Mouse (Mus musculus): Measurements from ENCODE around the gene Nat9.

Gene Nat9

GRCm38 (mm10) chr11:115160883-115161577 lies 26.6 kb downstream of the Nat9 start:
- H3K36me3 ChIP-seq (ENCODE audit: control insufficient read depth, insufficient read depth, low read length, poor library complexity, severe bottlenecking): no peaks in the 10 kb centered on the region
- peak; percentile 84 for DNase-seq (ENCODE audit: low read depth, low spot score)

DNA sequence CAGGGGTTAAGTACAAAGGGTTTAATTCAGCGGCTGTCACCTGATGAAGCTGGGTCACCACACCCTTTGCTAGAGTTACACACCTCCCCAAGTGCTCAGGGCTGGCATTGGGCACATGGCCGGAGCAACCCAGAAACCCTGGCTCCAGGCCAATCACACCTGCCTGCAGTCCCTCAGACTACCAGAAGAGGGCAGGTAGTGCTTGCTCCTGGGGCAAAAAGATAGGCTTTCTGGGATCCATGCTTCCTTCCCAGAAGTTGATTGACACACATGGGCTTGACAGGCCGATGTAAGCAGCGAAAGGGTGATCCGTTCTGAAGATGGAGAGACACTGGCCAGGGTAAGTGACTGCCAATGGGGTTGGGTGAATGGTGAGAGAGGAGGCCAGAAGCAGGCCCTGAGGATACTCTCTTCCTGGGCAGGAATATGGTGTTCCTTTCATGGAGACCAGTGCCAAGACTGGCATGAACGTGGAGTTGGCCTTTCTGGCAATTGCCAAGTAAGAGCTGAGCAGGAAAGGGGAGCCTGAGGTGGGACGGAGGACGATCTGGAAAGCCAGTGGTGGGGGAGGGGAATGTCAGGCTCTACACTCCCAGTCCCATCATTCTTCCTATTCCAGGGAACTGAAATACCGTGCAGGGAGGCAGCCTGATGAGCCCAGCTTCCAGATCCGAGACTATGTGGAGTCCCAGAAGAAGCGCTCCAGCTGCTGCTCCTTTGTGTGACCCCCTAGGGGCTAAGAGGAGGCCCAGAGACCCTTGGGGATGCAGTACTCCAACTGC lies 27.5 kb downstream of the Nat9 start:
- Histone ChIP-seq H3K27me3 (ENCODE audit: control insufficient read depth, insufficient read depth, low read length, poor library complexity, severe bottlenecking) (no peaks in the 10 kb centered on the region), H3K36me3 (ENCODE audit: control insufficient read depth, insufficient read depth, low read length, poor library complexity, severe bottlenecking) (no peaks in the 10 kb centered on the region)
- DNase-seq (ENCODE audit: low read depth, low spot score): peak; percentile 80

More at GRCm38 (mm10) chr11:115160883-115161577, 26.6 kb downstream of the Nat9 start:
- no peaks in the 10 kb centered on the region for H3K27me3 ChIP-seq (ENCODE audit: control insufficient read depth, insufficient read depth, low read length, poor library complexity, severe bottlenecking)

DNA sequence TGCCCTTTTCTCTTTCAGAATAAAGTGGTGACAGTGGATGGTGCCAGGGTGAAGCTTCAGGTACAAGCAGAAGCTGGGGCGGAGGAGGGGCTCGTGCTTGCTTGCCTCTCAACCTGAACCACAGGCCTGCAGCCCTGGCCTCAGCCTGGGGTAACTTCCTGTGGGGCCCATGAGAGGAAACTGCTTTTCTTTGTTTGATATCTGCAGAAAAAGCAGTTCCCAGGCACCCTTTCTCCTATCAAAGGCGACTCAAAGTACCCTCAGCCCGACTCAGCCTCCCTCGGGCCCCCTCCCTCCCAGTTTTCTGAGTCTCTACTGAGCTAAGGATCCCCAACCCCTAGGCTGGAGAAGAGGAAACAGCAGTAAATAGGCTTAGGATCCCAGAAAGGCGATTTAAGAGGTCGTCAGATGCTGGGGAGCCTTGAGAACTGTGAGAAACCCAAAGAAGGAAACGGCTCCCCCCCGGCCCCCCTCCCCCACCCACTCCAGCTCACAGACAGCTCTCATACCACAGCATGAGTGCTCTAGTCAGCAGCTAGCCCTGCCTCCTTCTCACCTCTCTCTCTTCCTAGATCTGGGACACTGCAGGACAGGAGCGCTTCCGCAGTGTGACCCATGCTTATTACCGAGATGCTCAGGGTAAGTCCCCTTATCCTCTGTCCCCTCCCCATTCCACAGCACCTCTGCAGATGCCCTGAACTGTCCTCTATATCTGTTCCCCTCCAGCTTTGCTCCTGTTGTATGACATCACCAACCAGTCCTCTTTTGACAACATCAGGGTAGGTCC lies 29.5 kb downstream of the Nat9 start:
- Histone ChIP-seq H3K27me3 (ENCODE audit: control insufficient read depth, insufficient read depth, low read length, poor library complexity, severe bottlenecking) (no peaks in the 10 kb centered on the region), H3K36me3 (ENCODE audit: control insufficient read depth, insufficient read depth, low read length, poor library complexity, severe bottlenecking) (no peaks in the 10 kb centered on the region)
- DNase-seq (ENCODE audit: low read depth, low spot score): peak; percentile 50

DNA sequence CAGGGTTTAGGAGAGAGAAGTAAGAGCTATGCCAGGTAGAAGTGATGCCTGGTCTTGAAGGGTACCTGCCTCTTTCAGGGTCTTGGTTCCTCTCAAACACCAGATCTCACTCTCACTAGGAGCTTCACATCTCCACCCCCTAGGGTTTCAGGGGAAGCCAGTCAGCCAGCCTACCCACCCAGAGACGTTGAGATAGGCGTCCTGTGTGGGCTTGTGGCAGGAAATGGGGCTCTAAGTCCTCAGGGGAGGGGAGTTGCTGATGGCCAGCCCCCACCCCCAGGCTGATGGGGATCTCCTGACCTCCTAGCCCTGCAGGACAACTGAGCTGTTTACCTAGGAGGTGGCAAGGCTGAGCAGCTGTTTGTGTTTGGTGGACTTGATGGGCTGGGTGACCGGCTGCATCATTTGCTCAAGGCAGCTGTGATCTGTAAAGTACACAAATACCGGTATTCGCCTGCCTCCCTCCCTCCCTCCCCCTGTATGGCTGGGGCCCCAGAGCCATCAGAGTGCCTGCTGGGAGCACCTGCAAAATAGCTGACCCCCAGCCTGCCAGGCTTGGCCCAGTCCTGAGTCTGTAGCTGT lies 32.5 kb downstream of the Nat9 start:
- DNase-seq (ENCODE audit: low read depth, low spot score): no peak
- no peaks in the 10 kb centered on the region for H3K36me3 ChIP-seq (ENCODE audit: control insufficient read depth, insufficient read depth, low read length, poor library complexity, severe bottlenecking)
- H3K27me3 ChIP-seq (ENCODE audit: control insufficient read depth, insufficient read depth, low read length, poor library complexity, severe bottlenecking): no peaks in the 10 kb centered on the region

GRCm38 (mm10) chr11:115153699-115154292 lies 33.9 kb downstream of the Nat9 start:
- Histone ChIP-seq H3K27me3 (ENCODE audit: control insufficient read depth, insufficient read depth, low read length, poor library complexity, severe bottlenecking) (no peaks in the 10 kb centered on the region), H3K36me3 (ENCODE audit: control insufficient read depth, insufficient read depth, low read length, poor library complexity, severe bottlenecking) (no peaks in the 10 kb centered on the region)
- DNase-seq (ENCODE audit: low read depth, low spot score): peak; percentile 94

GRCm38 (mm10) chr11:115153088-115153487 lies 34.6 kb downstream of the Nat9 start:
- H3K27me3 ChIP-seq (ENCODE audit: control insufficient read depth, insufficient read depth, low read length, poor library complexity, severe bottlenecking): no peaks in the 10 kb centered on the region
- DNase-seq (ENCODE audit: low read depth, low spot score): no peak
- H3K36me3 ChIP-seq (ENCODE audit: control insufficient read depth, insufficient read depth, low read length, poor library complexity, severe bottlenecking): no peaks in the 10 kb centered on the region

- DNase-seq (ENCODE audit: low read depth, low spot score): no peak
- H3K27me3 ChIP-seq (ENCODE audit: control insufficient read depth, insufficient read depth, low read length, poor library complexity, severe bottlenecking): no peaks in the 10 kb centered on the region
Observed at GRCm38 (mm10) chr11:115151755-115152429, 35.8 kb downstream of the Nat9 start.

GRCm38 (mm10) chr11:115150741-115151254 lies 36.9 kb downstream of the Nat9 start:
- Histone ChIP-seq H3K36me3 (ENCODE audit: control insufficient read depth, insufficient read depth, low read length, poor library complexity, severe bottlenecking) (no peaks in the 10 kb centered on the region), H3K27me3 (ENCODE audit: control insufficient read depth, insufficient read depth, low read length, poor library complexity, severe bottlenecking) (no peaks in the 10 kb centered on the region)
- peak; percentile 67 for DNase-seq (ENCODE audit: low read depth, low spot score)

More at GRCm38 (mm10) chr11:115151755-115152429, 35.8 kb downstream of the Nat9 start:
- no peaks in the 10 kb centered on the region for H3K36me3 ChIP-seq (ENCODE audit: control insufficient read depth, insufficient read depth, low read length, poor library complexity, severe bottlenecking)

DNA sequence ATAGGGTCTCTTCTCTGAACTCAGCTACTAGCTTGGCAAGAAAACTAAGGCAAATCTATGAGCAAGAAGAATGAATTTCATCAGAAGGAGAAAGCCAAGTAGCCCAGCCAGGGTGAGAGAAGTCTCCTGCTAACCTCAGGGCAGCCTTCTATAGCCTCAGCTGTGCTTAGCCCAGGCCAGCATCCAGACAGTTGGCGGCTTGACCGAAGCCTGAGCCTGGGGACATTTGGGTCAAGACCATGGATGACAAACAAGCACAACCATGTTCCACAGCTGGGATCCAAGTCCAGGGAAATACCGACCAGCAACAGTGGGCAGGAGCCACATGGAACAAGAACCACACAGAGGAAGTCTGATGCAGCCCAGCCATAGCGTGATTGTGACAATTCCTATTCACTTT lies 39.8 kb downstream of the Nat9 start:
- Histone ChIP-seq H3K36me3 (ENCODE audit: control insufficient read depth, insufficient read depth, low read length, poor library complexity, severe bottlenecking) (no peaks in the 10 kb centered on the region), H3K27me3 (ENCODE audit: control insufficient read depth, insufficient read depth, low read length, poor library complexity, severe bottlenecking) (no peaks in the 10 kb centered on the region)
- no peak for DNase-seq (ENCODE audit: low read depth, low spot score)

DNA sequence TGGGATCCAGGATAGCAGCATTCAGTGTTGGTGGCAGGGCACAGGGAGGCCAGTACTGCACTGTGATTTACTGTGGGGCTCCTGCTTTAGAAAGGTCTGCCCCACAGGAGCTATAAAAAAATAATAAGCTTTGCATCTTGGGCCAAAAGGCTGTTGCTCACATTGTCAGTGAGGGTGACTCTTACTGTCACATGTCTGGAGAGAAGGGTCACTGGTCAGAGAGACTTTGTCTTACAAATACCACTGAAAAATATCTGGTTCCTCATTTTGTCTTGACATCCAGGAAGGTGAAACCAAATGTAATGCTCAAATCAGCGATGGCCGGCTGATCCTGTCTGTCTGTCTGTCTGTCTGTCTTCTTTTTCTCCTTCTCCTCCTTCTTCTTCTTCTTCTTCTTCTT lies 45.7 kb downstream of the Nat9 start:
- Histone ChIP-seq H3K36me3 (ENCODE audit: control insufficient read depth, insufficient read depth, low read length, poor library complexity, severe bottlenecking) (no peaks in the 10 kb centered on the region), H3K27me3 (ENCODE audit: control insufficient read depth, insufficient read depth, low read length, poor library complexity, severe bottlenecking) (no peaks in the 10 kb centered on the region)
- DNase-seq (ENCODE audit: low read depth, low spot score): peak; percentile 48

- no peaks in the 10 kb centered on the region for H3K36me3 ChIP-seq (ENCODE audit: control insufficient read depth, insufficient read depth, low read length, poor library complexity, severe bottlenecking)
- DNase-seq (ENCODE audit: low read depth, low spot score): peak; percentile 64
Observed at GRCm38 (mm10) chr11:115138597-115139262, 48.9 kb downstream of the Nat9 start.

GRCm38 (mm10) chr11:115133800-115134199 lies 53.9 kb downstream of the Nat9 start, which contains the start of gene Cd300lf:
Gene Cd300lf, minus strand, starts transcription at chr11:115133992.
- H3K36me3 ChIP-seq (ENCODE audit: control insufficient read depth, insufficient read depth, low read length, poor library complexity, severe bottlenecking): no peaks in the 10 kb centered on the region
- peak; percentile 72 for DNase-seq (ENCODE audit: low read depth, low spot score)
- no peaks in the 10 kb centered on the region for H3K27me3 ChIP-seq (ENCODE audit: control insufficient read depth, insufficient read depth, low read length, poor library complexity, severe bottlenecking)

More at GRCm38 (mm10) chr11:115138597-115139262, 48.9 kb downstream of the Nat9 start:
- H3K27me3 ChIP-seq (ENCODE audit: control insufficient read depth, insufficient read depth, low read length, poor library complexity, severe bottlenecking): no peaks in the 10 kb centered on the region
